Mouse (Mus musculus): ENCODE data around the gene 4930558K02Rik. TPM values are rescaled to one million over a fixed set of nuclear protein-coding genes. Genes with fewer than 3 reads are reported as not detected.

Gene 4930558K02Rik
- total and polyA plus RNA-seq, 3 experiments, result not detected

GRCm38 (mm10) chr1:161983451-161983850 is 4.0 kb upstream of the 4930558K02Rik start:
- no peaks in the 10 kb centered on the region for H3K9me3 ChIP-seq (replicated peaks; ENCODE audit: low read length)
- dilution Hi-C loops (cut with MboI; ENCODE audit: extremely low pct_ligation_motif_present, extremely low pct_unique_long_range_greater_than_20kb, low sequenced_read_pairs) (no loop called here), in situ Hi-C loops (cut with MboI; ENCODE audit: low pct_ligation_motif_present, low pct_unique_long_range_greater_than_20kb, low sequenced_read_pairs) (no loop called here)
- H3K27ac ChIP-seq (ENCODE audit: insufficient read depth, low read depth), result no peak overlapping the region
- no peak overlapping the region for H3K4me3 ChIP-seq (replicated peaks in 1 of 3; ENCODE audit: low read depth in 2 of 3, low read length in 2 of 3, poor library complexity in 1 of 3)
- DNase-seq (ENCODE audit: extremely low read depth), result no peak
- no peak overlapping the region for H3K9ac ChIP-seq (ENCODE audit: insufficient read depth, low read depth)
- no peak for TF ChIP-seq TBP (conservative IDR thresholded peaks at IDR 0.05; ENCODE audit: low read depth, low read length)
- no peak for TF ChIP-seq MAZ (IDR thresholded peaks at IDR 0.05; ENCODE audit: low read depth, low read length)
- TF ChIP-seq SIN3A (IDR thresholded peaks at IDR 0.05; ENCODE audit: low read length), result no peak
- TF ChIP-seq POLR2AphosphoS2 (IDR thresholded peaks at IDR 0.05; ENCODE audit: low read depth, low read length), result no peak
- no peak for TF ChIP-seq RAD21 (IDR thresholded peaks at IDR 0.05; ENCODE audit: low read depth, low read length)
- no peak for TF ChIP-seq MXI1 (IDR thresholded peaks at IDR 0.05; ENCODE audit: low read depth, low read length)
- no peak for TF ChIP-seq IRF4 (IDR thresholded peaks at IDR 0.05; ENCODE audit: low read depth, low read length)
- no peak for TF ChIP-seq MYC (IDR thresholded peaks at IDR 0.05; ENCODE audit: low read depth, low read length)
- TF ChIP-seq ZMIZ1 (IDR thresholded peaks at IDR 0.05; ENCODE audit: low read depth, low read length), result no peak
- no peak for TF ChIP-seq ZC3H11A (IDR thresholded peaks at IDR 0.05; ENCODE audit: low read depth, low read length)
- TF ChIP-seq KAT2A (IDR thresholded peaks at IDR 0.05; ENCODE audit: insufficient replicate concordance, low read length), result no peak
- no peak for TF ChIP-seq MAFK (IDR thresholded peaks at IDR 0.05; ENCODE audit: insufficient replicate concordance, low read length)
- no peak for TF ChIP-seq MAX (IDR thresholded peaks at IDR 0.05; ENCODE audit: low read length)
- no peak for TF ChIP-seq JUND (conservative IDR thresholded peaks at IDR 0.05; ENCODE audit: low read depth, low read length)
- no peak for TF ChIP-seq UBTF (IDR thresholded peaks at IDR 0.05; ENCODE audit: low read depth, low read length)
- TF ChIP-seq USF2 (conservative IDR thresholded peaks at IDR 0.05; ENCODE audit: low read depth, low read length), result no peak
- TF ChIP-seq RCOR1 (conservative IDR thresholded peaks at IDR 0.05; ENCODE audit: low read depth, low read length), result no peak
- no peak for TF ChIP-seq ELF1 (IDR thresholded peaks at IDR 0.05; ENCODE audit: low read depth, low read length)
- no peak for TF ChIP-seq TCF12 (IDR thresholded peaks at IDR 0.05; ENCODE audit: low read depth, low read length)
- H3K4me2 ChIP-seq (ENCODE audit: insufficient read depth, low read depth, poor library complexity, severe bottlenecking), result no peak overlapping the region
- H3K27me3 ChIP-seq (replicated peaks), result no peaks in the 10 kb centered on the region
- H3K79me2 ChIP-seq (replicated peaks; ENCODE audit: control insufficient read depth, extremely low read depth, insufficient read depth, poor library complexity, severe bottlenecking), result no peaks in the 10 kb centered on the region
- peaks cover 0 to under 1% of the 10 kb centered on the region in 2 experiments; a peak in 1 of 4 replicates for H3K4me1 ChIP-seq (ENCODE audit: control insufficient read depth in 1 of 2, insufficient read depth in 2 of 2)
- H3K36me3 ChIP-seq (replicated peaks in 1 of 2; ENCODE audit: control insufficient read depth in 1 of 2, insufficient read depth in 1 of 2, low read length in 1 of 2), result no peaks in the 10 kb centered on the region

GRCm38 (mm10) chr1:161980626-161981298 is 1.3 kb upstream of the 4930558K02Rik start:
- DNase-seq (ENCODE audit: extremely low read depth), result no peak
- H3K4me3 ChIP-seq (replicated peaks in 1 of 3; ENCODE audit: low read depth in 2 of 3, low read length in 2 of 3, poor library complexity in 1 of 3), result no peak overlapping the region
- no peaks in the 10 kb centered on the region for H3K79me2 ChIP-seq (replicated peaks; ENCODE audit: control insufficient read depth, extremely low read depth, insufficient read depth, poor library complexity, severe bottlenecking)
- H3K4me1 ChIP-seq (ENCODE audit: control insufficient read depth in 1 of 2, insufficient read depth in 2 of 2), result peaks cover 4 to 25% of the 10 kb centered on the region in 2 experiments; a peak in 3 of 4 replicates
- dilution Hi-C loops (cut with MboI; ENCODE audit: extremely low pct_ligation_motif_present, extremely low pct_unique_long_range_greater_than_20kb, low sequenced_read_pairs), result no loop called here
- TF ChIP-seq TCF12 (IDR thresholded peaks at IDR 0.05; ENCODE audit: low read depth, low read length) (no peak), NRF1 (IDR thresholded peaks at IDR 0.05; ENCODE audit: low read depth, low read length) (no peak), SMC3 (IDR thresholded peaks at IDR 0.05; ENCODE audit: low read depth, low read length) (no peak), RCOR1 (conservative IDR thresholded peaks at IDR 0.05; ENCODE audit: low read depth, low read length) (no peak), ZNF384 (IDR thresholded peaks at IDR 0.05; ENCODE audit: low read depth, low read length) (no peak), E2F4 (IDR thresholded peaks at IDR 0.05; ENCODE audit: insufficient replicate concordance, low read depth, low read length) (no peak)
- H3K27me3 ChIP-seq (replicated peaks), result no peaks in the 10 kb centered on the region
- no peaks in the 10 kb centered on the region for H3K9me3 ChIP-seq (replicated peaks; ENCODE audit: low read length)
- in situ Hi-C loops (cut with MboI; ENCODE audit: low pct_ligation_motif_present, low pct_unique_long_range_greater_than_20kb, low sequenced_read_pairs), result no loop called here
- H3K4me2 ChIP-seq (ENCODE audit: insufficient read depth, low read depth, poor library complexity, severe bottlenecking), result no peak overlapping the region
- no peaks in the 10 kb centered on the region for H3K36me3 ChIP-seq (replicated peaks in 1 of 2; ENCODE audit: control insufficient read depth in 1 of 2, insufficient read depth in 1 of 2, low read length in 1 of 2)
- H3K27ac ChIP-seq (ENCODE audit: insufficient read depth, low read depth), result no peak overlapping the region
- H3K9ac ChIP-seq (ENCODE audit: insufficient read depth, low read depth), result no peak overlapping the region
